Mouse (Mus musculus): ENCODE results near the gene Vil1. TPM values are rescaled to one million over a fixed set of nuclear protein-coding genes. Genes with fewer than 3 reads are reported as not detected.
"Not testable (repeated sequence)": the region's sequence is repeated elsewhere in the genome, so short reads cannot be mapped to it uniquely, and the experiment has no call there.

The Vil1 gene
- polyA plus RNA-seq, 1 experiment from 2014 or later: 11.5 TPM

DNA sequence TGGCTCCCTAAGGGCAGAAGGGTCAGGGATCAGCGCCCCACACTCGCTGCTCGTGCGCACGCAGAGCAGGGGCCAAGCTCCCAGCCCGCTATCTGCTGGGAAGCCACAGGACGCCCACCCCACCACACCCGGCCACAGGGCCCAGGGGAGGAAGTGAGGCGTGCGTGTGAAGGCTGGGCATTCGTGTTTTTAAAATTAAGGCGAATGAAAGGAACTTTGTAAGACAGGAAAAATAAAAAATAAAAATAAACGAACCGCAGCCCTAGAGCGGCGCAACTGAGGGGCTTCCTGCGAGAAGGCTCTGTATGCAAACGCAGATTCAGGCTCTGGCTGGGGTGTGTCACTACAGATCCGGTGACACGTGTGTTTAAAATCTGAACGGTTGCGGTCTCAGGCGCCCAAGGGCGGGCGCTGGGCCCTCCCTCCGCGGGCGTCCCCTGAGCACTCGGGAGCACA is 19.3 kb upstream of the Vil1 start:
- H3K4me1 ChIP-seq: peaks cover 56% of the 10 kb centered on the region

DNA sequence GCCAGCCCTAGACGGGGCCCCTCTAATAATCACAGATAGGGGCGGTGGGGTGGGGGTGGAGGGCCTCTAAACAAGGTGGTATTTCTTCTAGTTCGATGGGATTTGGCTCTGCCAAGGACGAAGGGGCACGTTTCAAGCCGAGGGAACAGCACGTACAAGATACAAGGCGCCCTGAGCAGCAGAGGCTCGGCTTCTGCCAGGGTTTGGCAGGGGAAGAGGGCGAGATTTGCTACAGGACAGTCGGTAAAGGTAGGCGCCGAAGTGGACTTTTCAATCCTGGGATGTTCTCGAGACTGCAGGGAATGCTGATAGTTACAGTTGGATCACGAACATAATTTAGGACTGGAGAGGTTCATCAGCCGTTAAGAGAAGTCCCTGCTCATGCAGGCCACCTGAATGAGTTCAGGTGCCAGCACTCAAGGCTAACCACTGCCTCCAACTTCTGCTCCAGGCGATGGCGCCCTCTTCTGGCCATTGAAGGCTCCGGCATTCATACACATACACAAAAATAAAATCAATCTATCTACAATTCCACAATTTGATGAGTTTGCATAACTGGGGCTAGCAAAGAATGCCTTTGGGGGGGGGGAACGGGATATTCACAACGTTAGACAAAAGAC is 18.8 kb upstream of the Vil1 start:
- H3K36me3 ChIP-seq: peaks cover 23% of the 10 kb centered on the region
- peaks cover 59% of the 10 kb centered on the region for H3K4me1 ChIP-seq
- peak overlapping the region; percentile 33 for H3K9ac ChIP-seq
- peak overlapping the region; percentile 98 for H3K27ac ChIP-seq
- ATAC-seq (replicated peaks; ENCODE audit: low FRiP score): no peak
- H3K4me3 ChIP-seq (replicated peaks): peak overlapping the region; percentile 97
- H3K9me3 ChIP-seq (replicated peaks): no peaks in the 10 kb centered on the region
- H3K27me3 ChIP-seq: no peaks in the 10 kb centered on the region
- WGBS: 4% methylated on average over 21 of the region's 21 CpGs
- H3K4me2 ChIP-seq: peak overlapping the region; percentile 93

More for the DNA sequence above, 19.3 kb upstream of the Vil1 start:
- H3K4me3 ChIP-seq (replicated peaks): peak overlapping the region; percentile 97
- H3K4me2 ChIP-seq: peak overlapping the region; percentile 93
- ATAC-seq (replicated peaks; ENCODE audit: low FRiP score): no peak
- peaks cover 18% of the 10 kb centered on the region for H3K36me3 ChIP-seq
- H3K27me3 ChIP-seq: no peaks in the 10 kb centered on the region
- no peaks in the 10 kb centered on the region for H3K9me3 ChIP-seq (replicated peaks)
- peak overlapping the region; percentile 98 for H3K27ac ChIP-seq
- WGBS: 5% methylated on average over 29 of the region's 29 CpGs
- H3K9ac ChIP-seq: peak overlapping the region; percentile 33

DNA sequence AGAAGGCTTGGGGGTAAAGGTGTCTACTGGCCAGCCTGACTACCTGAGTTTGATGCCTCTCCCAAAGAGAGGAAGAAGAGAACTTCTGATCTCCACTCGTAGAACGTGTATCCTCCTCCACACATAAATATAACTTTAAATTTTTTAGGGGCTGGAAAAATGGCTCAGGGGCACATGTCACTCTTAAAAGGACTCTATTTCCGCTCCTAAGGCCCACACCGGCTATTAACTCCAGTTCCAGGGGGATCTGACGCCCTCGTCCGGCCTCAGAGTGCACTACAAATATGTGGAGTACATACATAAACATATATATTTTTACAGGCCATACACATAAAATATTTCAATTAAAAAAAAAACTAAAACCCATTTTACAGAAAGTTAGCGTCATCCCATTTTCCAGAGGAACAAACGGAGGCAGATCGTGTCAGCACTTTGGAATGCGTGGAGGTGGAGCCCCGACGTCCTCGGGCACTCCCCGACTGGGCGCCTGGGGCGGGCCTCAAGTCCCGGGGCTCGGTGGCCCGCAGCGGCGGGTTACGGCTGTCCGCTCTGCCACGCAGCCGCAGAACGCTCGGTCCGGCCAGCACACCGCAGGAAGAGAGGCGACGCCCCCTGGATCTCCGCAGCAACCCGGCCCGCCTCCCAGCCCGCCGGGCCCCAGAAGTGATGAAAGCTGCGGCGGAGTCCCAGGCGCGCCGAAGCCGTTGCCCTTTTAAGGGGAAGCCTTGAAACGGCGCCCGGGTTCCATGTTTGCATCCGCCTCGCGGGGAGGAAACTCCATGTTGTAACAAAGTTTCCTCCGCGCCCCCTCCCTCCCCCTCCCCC is 18.0 kb upstream of the Vil1 start, which contains the start of gene Ctdsp1:
Ctdsp1 (plus strand) TSS at position 586 of the 825 bp plus-strand sequence.
- H3K4me1 ChIP-seq: peaks cover 59% of the 10 kb centered on the region
- no peaks in the 10 kb centered on the region for H3K27me3 ChIP-seq
- peak within 1 kb of the TSS; percentile 98 for H3K27ac ChIP-seq
- H3K4me2 ChIP-seq: peak within 1 kb of the TSS; percentile 93
- no peaks in the 10 kb centered on the region for H3K9me3 ChIP-seq (replicated peaks)
- H3K36me3 ChIP-seq: peaks cover 24% of the 10 kb centered on the region
- peak within 1 kb of the TSS; percentile 97 for H3K4me3 ChIP-seq (replicated peaks)
- 2% methylated on average over 49 of the region's 51 CpGs for WGBS
- peak; percentile 71 for ATAC-seq (replicated peaks; ENCODE audit: low FRiP score)
- peak within 1 kb of the TSS; percentile 99 for H3K9ac ChIP-seq

DNA sequence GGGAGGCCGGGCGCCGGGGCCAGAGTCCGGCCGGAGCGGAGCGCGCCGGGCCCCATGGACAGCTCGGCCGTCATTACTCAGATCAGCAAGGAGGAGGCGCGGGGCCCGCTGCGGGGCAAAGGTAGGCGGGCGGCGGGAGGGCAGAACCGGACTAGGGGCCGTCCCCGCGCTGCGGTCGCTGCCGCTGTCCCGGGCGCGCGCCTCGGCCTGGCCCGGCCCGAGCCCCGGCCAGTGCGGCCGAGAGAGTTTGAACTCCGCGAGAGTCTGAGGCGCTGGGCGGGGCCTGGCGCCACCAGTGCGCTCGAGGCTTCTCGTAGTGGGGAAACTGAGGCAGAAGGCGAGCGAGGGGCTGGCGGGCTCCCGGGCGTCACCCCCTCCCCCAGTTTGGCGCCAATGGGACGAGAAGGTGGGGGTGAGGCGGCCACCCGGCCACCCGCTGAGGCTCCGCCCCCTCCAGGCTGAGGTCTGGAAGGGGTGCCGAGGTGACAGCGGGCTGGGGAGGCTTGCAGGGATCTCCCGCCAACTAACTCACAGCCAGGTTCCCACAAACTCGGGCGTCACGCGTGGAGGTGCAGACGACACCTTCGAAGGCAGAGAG is 17.2 kb upstream of the Vil1 start:
- H3K4me2 ChIP-seq: peak overlapping the region; percentile 93
- under 1% methylated on average over 58 of the region's 63 CpGs for WGBS
- peak overlapping the region; percentile 97 for H3K4me3 ChIP-seq (replicated peaks)
- H3K27ac ChIP-seq: peak overlapping the region; percentile 98
- H3K4me1 ChIP-seq: peaks cover 60% of the 10 kb centered on the region
- ATAC-seq (replicated peaks; ENCODE audit: low FRiP score): peak; percentile 49
- H3K36me3 ChIP-seq: peaks cover 24% of the 10 kb centered on the region
- H3K9me3 ChIP-seq (replicated peaks): no peaks in the 10 kb centered on the region
- no peaks in the 10 kb centered on the region for H3K27me3 ChIP-seq
- H3K9ac ChIP-seq: peak overlapping the region; percentile 99

DNA sequence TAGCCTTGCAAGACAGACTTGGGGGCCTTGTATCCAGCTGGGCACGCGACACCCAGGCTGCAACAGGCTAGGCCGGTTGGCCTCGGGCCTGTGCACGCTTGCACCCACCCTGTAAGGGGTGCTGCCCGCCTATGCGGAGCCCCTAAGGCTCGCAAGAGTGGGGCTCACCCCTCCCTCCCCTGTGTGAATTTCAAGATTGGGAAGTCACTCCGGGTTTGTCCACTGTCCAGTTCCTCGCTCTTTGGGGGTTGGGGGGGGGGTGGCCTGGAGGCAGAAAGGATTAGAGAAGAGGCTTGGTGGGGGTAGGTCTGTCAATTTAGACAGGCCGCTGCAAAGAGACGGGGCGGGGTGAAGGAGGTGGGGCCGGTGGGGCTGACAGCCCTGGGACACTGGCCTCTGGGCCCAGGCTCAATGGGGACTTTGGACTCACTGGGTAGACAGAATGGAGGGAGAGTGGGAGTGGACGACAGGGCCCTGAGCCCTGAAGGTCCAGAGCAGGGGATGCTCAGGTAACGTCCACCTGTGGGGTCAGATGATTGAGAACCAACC is 16.7 kb upstream of the Vil1 start:
- ATAC-seq (replicated peaks; ENCODE audit: low FRiP score): peak; percentile 14
- H3K27me3 ChIP-seq: no peaks in the 10 kb centered on the region

DNA sequence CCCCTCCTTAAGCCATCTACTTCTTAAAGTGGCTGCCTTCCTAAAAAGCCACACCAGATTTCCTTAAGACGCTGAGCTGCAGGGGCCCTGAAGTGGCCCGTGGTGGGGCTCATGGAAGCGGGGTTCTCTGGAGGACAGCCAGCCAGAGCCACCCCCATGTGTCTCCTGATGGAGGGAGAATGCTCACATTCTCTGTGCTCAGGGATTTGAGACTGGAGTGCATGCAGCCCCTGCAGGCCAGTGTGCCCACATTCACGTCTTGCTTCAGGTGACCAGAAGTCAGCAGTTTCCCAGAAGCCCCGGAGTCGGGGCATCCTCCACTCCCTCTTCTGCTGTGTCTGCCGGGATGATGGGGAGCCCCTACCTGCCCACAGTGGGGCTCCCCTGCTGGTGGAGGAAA is 16.2 kb upstream of the Vil1 start:
- Histone ChIP-seq H3K4me2 (peak overlapping the region; percentile 93), H3K27me3 (no peaks in the 10 kb centered on the region), H3K27ac (peak overlapping the region; percentile 98), H3K36me3 (peaks cover 24% of the 10 kb centered on the region), H3K9ac (peak overlapping the region; percentile 99), H3K4me3 (replicated peaks) (peak overlapping the region; percentile 97), H3K9me3 (replicated peaks) (no peaks in the 10 kb centered on the region), H3K4me1 (peaks cover 60% of the 10 kb centered on the region)
- no peak for ATAC-seq (replicated peaks; ENCODE audit: low FRiP score)
- WGBS: 42% methylated on average over 7 of the region's 7 CpGs

More for the DNA sequence above, 16.7 kb upstream of the Vil1 start:
- Histone ChIP-seq H3K9me3 (replicated peaks) (no peaks in the 10 kb centered on the region), H3K36me3 (peaks cover 24% of the 10 kb centered on the region), H3K9ac (peak overlapping the region; percentile 99), H3K4me2 (peak overlapping the region; percentile 93), H3K4me1 (peaks cover 60% of the 10 kb centered on the region), H3K27ac (peak overlapping the region; percentile 98), H3K4me3 (replicated peaks) (peak overlapping the region; percentile 97)
- WGBS: under 1% methylated on average over 16 of the region's 16 CpGs

DNA sequence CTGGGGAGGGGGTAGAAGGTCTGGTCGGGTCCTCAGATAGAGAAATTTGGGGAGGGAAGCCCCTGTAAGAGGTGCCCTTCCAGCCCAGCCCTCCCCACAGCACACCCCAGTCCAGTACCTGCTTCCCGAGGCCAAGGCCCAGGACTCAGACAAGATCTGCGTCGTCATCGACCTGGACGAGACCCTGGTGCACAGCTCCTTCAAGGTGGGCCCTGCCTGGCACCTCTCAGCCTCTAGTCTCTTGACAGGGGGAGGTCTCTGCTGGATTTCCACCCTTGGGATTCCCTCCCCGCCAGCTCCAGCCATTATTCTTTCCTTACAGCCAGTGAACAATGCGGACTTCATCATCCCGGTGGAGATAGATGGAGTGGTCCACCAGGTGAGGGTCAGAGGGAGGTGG is 15.5 kb upstream of the Vil1 start:
- peak overlapping the region; percentile 98; the same call in 1 of the 2 replicates for H3K27ac ChIP-seq
- no peak for ATAC-seq (replicated peaks; ENCODE audit: low FRiP score)
- WGBS: 85% methylated on average over 9 of the region's 9 CpGs
- no peak overlapping the region for H3K9ac ChIP-seq
- peaks cover 62% of the 10 kb centered on the region for H3K4me1 ChIP-seq
- peaks cover 24% of the 10 kb centered on the region for H3K36me3 ChIP-seq
- no peaks in the 10 kb centered on the region for H3K9me3 ChIP-seq (replicated peaks)
- H3K4me3 ChIP-seq (replicated peaks): peak overlapping the region; percentile 97; the same call in 1 of the 2 replicates
- peak overlapping the region; percentile 93; the same call in 1 of the 2 replicates for H3K4me2 ChIP-seq
- no peaks in the 10 kb centered on the region for H3K27me3 ChIP-seq

DNA sequence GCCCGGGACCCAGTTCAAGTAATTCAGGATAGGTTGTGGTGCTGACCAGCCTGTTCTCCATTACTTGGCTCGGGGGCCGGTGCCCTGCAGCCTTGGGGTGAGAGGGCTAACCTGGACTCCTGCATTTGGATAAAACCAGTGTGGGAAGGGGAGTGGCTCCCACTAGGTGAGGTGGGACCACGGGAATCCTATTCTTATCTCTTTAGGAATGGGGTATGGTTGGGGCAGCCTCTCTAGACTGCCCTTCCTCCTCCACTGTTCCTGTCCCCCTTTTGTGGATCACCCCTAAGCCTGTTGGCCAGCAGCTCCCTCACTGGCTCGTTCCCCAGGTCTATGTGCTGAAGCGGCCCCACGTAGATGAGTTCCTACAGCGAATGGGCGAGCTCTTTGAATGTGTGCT is 14.9 kb upstream of the Vil1 start:
- H3K4me2 ChIP-seq: no peak overlapping the region
- H3K27me3 ChIP-seq: no peaks in the 10 kb centered on the region
- no peak for ATAC-seq (replicated peaks; ENCODE audit: low FRiP score)
- no peak overlapping the region for H3K9ac ChIP-seq
- no peak overlapping the region for H3K4me3 ChIP-seq (replicated peaks)
- H3K4me1 ChIP-seq: peaks cover 60% of the 10 kb centered on the region
- no peak overlapping the region for H3K27ac ChIP-seq
- 90% methylated on average over 9 of the region's 9 CpGs for WGBS
- no peaks in the 10 kb centered on the region for H3K9me3 ChIP-seq (replicated peaks)
- H3K36me3 ChIP-seq: peaks cover 24% of the 10 kb centered on the region

DNA sequence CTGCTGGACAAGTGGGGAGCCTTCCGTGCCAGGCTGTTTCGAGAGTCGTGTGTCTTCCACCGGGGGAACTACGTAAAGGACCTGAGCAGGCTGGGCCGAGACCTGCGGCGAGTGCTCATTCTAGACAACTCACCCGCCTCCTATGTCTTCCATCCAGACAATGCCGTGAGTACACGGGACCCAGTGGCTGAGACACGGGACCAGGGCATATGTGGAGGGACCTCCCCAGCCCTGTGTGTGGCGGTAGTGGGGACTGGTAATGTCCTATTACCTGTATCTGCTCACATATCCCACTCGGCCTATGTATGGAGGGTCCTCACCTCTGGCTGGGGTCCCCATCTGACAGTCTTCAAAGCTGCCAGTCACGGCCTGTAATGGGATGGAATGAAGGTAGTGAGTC is 14.3 kb upstream of the Vil1 start:
- H3K9me3 ChIP-seq (replicated peaks): no peaks in the 10 kb centered on the region
- H3K4me1 ChIP-seq: peaks cover 55% of the 10 kb centered on the region
- WGBS: 92% methylated on average over 15 of the region's 15 CpGs
- no peaks in the 10 kb centered on the region for H3K27me3 ChIP-seq
- no peak overlapping the region for H3K4me2 ChIP-seq
- no peak overlapping the region for H3K27ac ChIP-seq
- H3K4me3 ChIP-seq (replicated peaks): no peak overlapping the region
- H3K36me3 ChIP-seq: peaks cover 24% of the 10 kb centered on the region
- H3K9ac ChIP-seq: no peak overlapping the region
- no peak for ATAC-seq (replicated peaks; ENCODE audit: low FRiP score)

DNA sequence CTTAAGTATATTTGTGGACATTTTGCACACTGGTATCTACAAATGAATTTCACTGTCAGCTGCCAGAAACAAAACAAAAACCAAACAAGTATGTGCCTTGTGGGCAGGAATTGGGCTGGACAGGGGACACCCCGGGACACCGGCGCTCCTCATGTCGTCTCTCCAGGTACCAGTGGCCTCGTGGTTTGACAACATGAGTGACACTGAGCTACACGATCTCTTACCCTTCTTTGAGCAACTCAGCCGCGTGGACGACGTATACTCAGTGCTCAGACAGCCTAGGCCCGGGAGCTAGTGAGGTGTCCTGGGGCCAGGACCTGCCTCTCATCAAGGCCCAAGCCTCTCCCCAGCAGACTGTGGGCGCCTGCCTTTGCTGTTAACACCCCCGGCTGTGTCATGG is 13.9 kb upstream of the Vil1 start:
- H3K9me3 ChIP-seq (replicated peaks): no peaks in the 10 kb centered on the region
- no peaks in the 10 kb centered on the region for H3K27me3 ChIP-seq
- peaks cover 24% of the 10 kb centered on the region for H3K36me3 ChIP-seq
- no peak overlapping the region for H3K4me3 ChIP-seq (replicated peaks)
- ATAC-seq (replicated peaks; ENCODE audit: low FRiP score): no peak
- 88% methylated on average over 13 of the region's 13 CpGs for WGBS
- no peak overlapping the region for H3K27ac ChIP-seq
- no peak overlapping the region for H3K9ac ChIP-seq
- H3K4me2 ChIP-seq: no peak overlapping the region
- H3K4me1 ChIP-seq: peaks cover 51% of the 10 kb centered on the region

DNA sequence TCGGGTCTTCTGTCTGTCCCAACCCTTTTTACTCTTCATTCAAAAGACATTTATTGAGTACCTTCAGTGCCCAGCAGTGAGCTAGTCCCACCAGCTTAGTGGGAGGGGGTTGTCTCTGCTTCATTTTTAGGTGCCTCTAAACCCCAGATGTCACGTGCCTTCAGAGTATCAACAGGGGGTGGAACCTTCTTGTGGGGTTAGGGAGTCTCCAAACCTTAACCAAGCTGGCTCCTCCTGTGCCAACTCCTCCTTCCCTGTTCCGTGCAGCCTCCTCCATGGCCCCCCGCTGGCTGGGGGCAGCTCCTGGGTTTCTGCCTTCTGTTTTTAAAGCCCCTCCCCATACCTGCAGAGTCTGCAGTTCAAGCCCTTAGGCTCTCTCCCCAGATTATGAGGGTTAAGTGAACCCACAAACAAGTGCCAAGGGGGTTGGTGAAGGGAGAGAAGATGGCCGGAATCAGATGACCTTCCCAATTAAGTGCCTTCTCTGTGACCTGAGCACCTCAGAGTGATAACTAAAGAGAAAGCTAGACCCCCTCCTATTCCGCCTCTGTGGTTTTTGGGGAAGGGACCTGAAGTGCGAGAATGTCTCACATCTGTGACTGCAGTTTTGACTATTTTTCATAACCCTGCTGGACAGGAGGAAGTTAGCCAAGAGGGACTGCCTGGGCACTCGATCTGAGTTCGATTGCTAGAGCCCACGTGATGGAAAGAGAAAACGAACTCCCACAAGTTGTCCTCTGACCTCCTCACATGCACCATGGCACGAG is 12.5 kb upstream of the Vil1 start:
- ATAC-seq (replicated peaks; ENCODE audit: low FRiP score); H3K27me3 ChIP-seq; H3K9ac ChIP-seq; H3K9me3 ChIP-seq (replicated peaks): not testable (repeated sequence)
- WGBS: 9% methylated on average over 12 of the region's 12 CpGs
- Histone ChIP-seq H3K36me3 (peaks cover 24% of the 10 kb centered on the region), H3K4me3 (replicated peaks) (peak overlapping the region; percentile 48), H3K27ac (peak overlapping the region; percentile 97), H3K4me1 (peaks cover 43% of the 10 kb centered on the region), H3K4me2 (peak overlapping the region; percentile 90)
